Mouse (Mus musculus) neural tube, embryonic 14.5 days (tissue): Measurements from ENCODE around the gene Acrbp. TPM values are rescaled to one million over a fixed set of nuclear protein-coding genes. Genes with fewer than 3 reads are reported as not detected.
A peak's percentile ranks its signal among the peaks of the same experiment; 100 is the strongest.
"Not testable (repeated sequence)": the region's sequence is repeated elsewhere in the genome, so short reads cannot be mapped to it uniquely, and the experiment has no call there.

ENCODE experiments used
- ATAC-seq: fragments of 200-750 bp; cut with Nextera tagmentation; 2 replicates; pipeline ENCODE4 v1.8.0; 2017; ENCODE audit warnings: low read depth, mild to moderate bottlenecking, moderate TSS enrichment, moderate library complexity
- H3K27ac ChIP-seq: fragments of 300-500 bp; sonication (generic); 2 replicates; pipeline ENCODE4 v1.5.1; 2014; ENCODE audit warnings: low read depth, mild to moderate bottlenecking, control low read depth, low read length, moderate library complexity, mixed read lengths
- H3K27me3 ChIP-seq: fragments of 300-500 bp; sonication (generic); 2 replicates; pipeline ENCODE4 v1.6.1; 2014; ENCODE audit warnings: low read length; ENCODE audit not compliant: control insufficient read depth, insufficient read depth
- H3K36me3 ChIP-seq: fragments of 300-500 bp; sonication (generic); 2 replicates; pipeline ENCODE4 v1.6.1; 2014; ENCODE audit warnings: low read length, mixed read lengths; ENCODE audit not compliant: control insufficient read depth, insufficient read depth
- H3K4me1 ChIP-seq: fragments of 300-500 bp; sonication (generic); 2 replicates; pipeline ENCODE4 v1.6.1; 2014; ENCODE audit warnings: low read length; ENCODE audit not compliant: control insufficient read depth, insufficient read depth
- H3K4me2 ChIP-seq: fragments of 300-500 bp; sonication (generic); 2 replicates; pipeline ENCODE4 v1.6.1; 2014; ENCODE audit warnings: mild to moderate bottlenecking, low read depth, low read length, control low read depth
- H3K4me3 ChIP-seq: fragments of 300-500 bp; sonication (generic); 2 replicates; pipeline ENCODE4 v1.5.1; 2014; ENCODE audit warnings: low read depth, low read length, control low read depth, mixed read lengths
- H3K9ac ChIP-seq: fragments of 300-500 bp; sonication (generic); replicated peaks from 2 replicates; pipeline ENCODE4 v1.6.1; 2014; ENCODE audit warnings: low read depth, mild to moderate bottlenecking, control low read depth, low read length, mixed read lengths
- H3K9me3 ChIP-seq: fragments of 300-500 bp; sonication (generic); 2 replicates; pipeline ENCODE4 v1.6.1; 2016; ENCODE audit warnings: low read length; ENCODE audit not compliant: control insufficient read depth
- WGBS: fragments of 180-500 bp; shearing (Covaris S2); extraction: QIAGEN DNeasy Blood & Tissue Kit; methylation state at CpG from one replicate; pipeline ENCODE4 v1.1.7; 2014; 5-methylcytosine and 5-hydroxymethylcytosine counted together
- polyA plus RNA-seq: library from polyadenylated mRNA; unstranded; fragments of >200 nt; fragmentation: Nextera tagmentation; extraction: Ambion mirVana; gene quantifications from 2 replicates; pipeline ENCODE4 v1.2.1, GENCODE M21; 2014

Acrbp gene
- polyA plus RNA-seq, 1 experiment from 2014 or later = 19.8 TPM

GRCm38 (mm10) chr6:125061493-125061892, 12.0 kb downstream of the Acrbp start:
- Histone ChIP-seq H3K9me3 (no peaks in the 10 kb centered on the region), H3K27ac (no peak overlapping the region), H3K36me3 (no peaks in the 10 kb centered on the region), H3K4me3 (no peak overlapping the region), H3K4me2 (no peak overlapping the region), H3K9ac (no peak overlapping the region), H3K4me1 (no peaks in the 10 kb centered on the region), H3K27me3 (no peaks in the 10 kb centered on the region)
- 33% methylated on average over 6 of the region's 6 CpGs for WGBS
- peak; percentile 39; the same call in 1 of the 2 replicates for ATAC-seq

- H3K27ac ChIP-seq = no peak overlapping the region
- 87% methylated on average over 5 of the region's 5 CpGs for WGBS
- no peak overlapping the region for H3K4me3 ChIP-seq
- H3K27me3 ChIP-seq = no peaks in the 10 kb centered on the region
- H3K9me3 ChIP-seq = no peaks in the 10 kb centered on the region
- H3K36me3 ChIP-seq = no peaks in the 10 kb centered on the region
- no peak for ATAC-seq
- no peak overlapping the region for H3K9ac ChIP-seq
- H3K4me2 ChIP-seq = no peak overlapping the region
- H3K4me1 ChIP-seq = no peaks in the 10 kb centered on the region
Measured at GRCm38 (mm10) chr6:125062511-125062910, 13.0 kb downstream of the Acrbp start.

- no peaks in the 10 kb centered on the region for H3K9me3 ChIP-seq
- no peak overlapping the region for H3K9ac ChIP-seq
- H3K4me2 ChIP-seq = no peak overlapping the region
- 86% methylated on average over 6 of the region's 6 CpGs for WGBS
- no peaks in the 10 kb centered on the region for H3K27me3 ChIP-seq
- H3K4me1 ChIP-seq = no peaks in the 10 kb centered on the region
- no peak overlapping the region for H3K4me3 ChIP-seq
- no peak for ATAC-seq
- H3K27ac ChIP-seq = no peak overlapping the region
- H3K36me3 ChIP-seq = no peaks in the 10 kb centered on the region
Measured at GRCm38 (mm10) chr6:125063906-125064305, 14.4 kb downstream of the Acrbp start.

- not testable (repeated sequence) for H3K9ac ChIP-seq, H3K4me3 ChIP-seq, H3K27me3 ChIP-seq, H3K9me3 ChIP-seq, H3K27ac ChIP-seq, H3K4me2 ChIP-seq, H3K36me3 ChIP-seq, ATAC-seq, H3K4me1 ChIP-seq
- WGBS = no CpG with 5 or more reads among the region's 1 CpGs
Measured at GRCm38 (mm10) chr6:125065223-125065622, 15.7 kb downstream of the Acrbp start.

- no peak within 1 kb of the TSS for H3K9ac ChIP-seq
- 62% methylated on average over 8 of the region's 8 CpGs for WGBS
Measured at GRCm38 (mm10) chr6:125067571-125067995, 18.1 kb downstream of the Acrbp start, which contains the start of gene Lpar5. Gene Lpar5 (plus strand): TSS chr6:125067920.

GRCm38 (mm10) chr6:125071170-125071895, 21.8 kb downstream of the Acrbp start:
- H3K4me2 ChIP-seq = no peak overlapping the region

More at GRCm38 (mm10) chr6:125067571-125067995, 18.1 kb downstream of the Acrbp start, which contains the start of gene Lpar5:
- no peaks in the 10 kb centered on the region for H3K9me3 ChIP-seq
- H3K4me1 ChIP-seq = no peaks in the 10 kb centered on the region; the same call in 1 of the 2 replicates
- no peak for ATAC-seq
- H3K4me3 ChIP-seq = no peak within 1 kb of the TSS
- H3K27ac ChIP-seq = no peak within 1 kb of the TSS
- no peak within 1 kb of the TSS for H3K4me2 ChIP-seq
- no peaks in the 10 kb centered on the region for H3K27me3 ChIP-seq
- H3K36me3 ChIP-seq = no peaks in the 10 kb centered on the region

GRCm38 (mm10) chr6:125071896-125072279, 22.4 kb downstream of the Acrbp start:
- Histone ChIP-seq H3K27ac (peak overlapping the region; percentile 66), H3K4me2 (no peak overlapping the region), H3K9ac (no peak overlapping the region), H3K9me3 (no peaks in the 10 kb centered on the region), H3K4me1 (no peaks in the 10 kb centered on the region; the same call in 1 of the 2 replicates), H3K27me3 (no peaks in the 10 kb centered on the region), H3K36me3 (no peaks in the 10 kb centered on the region), H3K4me3 (no peak overlapping the region)
- ATAC-seq = peak; percentile 86
- WGBS = 27% methylated on average over 2 of the region's 2 CpGs

More at GRCm38 (mm10) chr6:125071170-125071895, 21.8 kb downstream of the Acrbp start:
- H3K36me3 ChIP-seq = no peaks in the 10 kb centered on the region
- WGBS = 78% methylated on average over 18 of the region's 18 CpGs
- peak; percentile 80 for ATAC-seq
- H3K27ac ChIP-seq = peak overlapping the region; percentile 66
- H3K9ac ChIP-seq = no peak overlapping the region
- no peak overlapping the region for H3K4me3 ChIP-seq
- no peaks in the 10 kb centered on the region for H3K27me3 ChIP-seq
- H3K9me3 ChIP-seq = no peaks in the 10 kb centered on the region
- H3K4me1 ChIP-seq = no peaks in the 10 kb centered on the region; the same call in 1 of the 2 replicates

- H3K9ac ChIP-seq = no peak overlapping the region
- no peaks in the 10 kb centered on the region for H3K36me3 ChIP-seq
- H3K4me1 ChIP-seq = no peaks in the 10 kb centered on the region; the same call in 1 of the 2 replicates
- no peaks in the 10 kb centered on the region for H3K27me3 ChIP-seq
- WGBS = 66% methylated on average over 8 of the region's 8 CpGs
- no peak overlapping the region for H3K4me2 ChIP-seq
- no peak overlapping the region for H3K27ac ChIP-seq
- H3K9me3 ChIP-seq = no peaks in the 10 kb centered on the region
- H3K4me3 ChIP-seq = no peak overlapping the region
- no peak for ATAC-seq
Measured at GRCm38 (mm10) chr6:125073825-125074224, 24.3 kb downstream of the Acrbp start.

GRCm38 (mm10) chr6:125081394-125081793, 31.9 kb downstream of the Acrbp start:
- H3K9me3 ChIP-seq = no peaks in the 10 kb centered on the region
- ATAC-seq = no peak; the same call in 1 of the 2 replicates
- H3K4me1 ChIP-seq = no peaks in the 10 kb centered on the region; the same call in 1 of the 2 replicates
- no peaks in the 10 kb centered on the region for H3K27me3 ChIP-seq
- peak overlapping the region; percentile 57 for H3K4me2 ChIP-seq
- peak overlapping the region; percentile 91 for H3K27ac ChIP-seq
- peak overlapping the region; percentile 30; the same call in 1 of the 2 replicates for H3K4me3 ChIP-seq
- peak overlapping the region; percentile 61 for H3K9ac ChIP-seq
- no peaks in the 10 kb centered on the region for H3K36me3 ChIP-seq
- 23% methylated on average over 25 of the region's 25 CpGs for WGBS
